In the genomic region with DNA sequence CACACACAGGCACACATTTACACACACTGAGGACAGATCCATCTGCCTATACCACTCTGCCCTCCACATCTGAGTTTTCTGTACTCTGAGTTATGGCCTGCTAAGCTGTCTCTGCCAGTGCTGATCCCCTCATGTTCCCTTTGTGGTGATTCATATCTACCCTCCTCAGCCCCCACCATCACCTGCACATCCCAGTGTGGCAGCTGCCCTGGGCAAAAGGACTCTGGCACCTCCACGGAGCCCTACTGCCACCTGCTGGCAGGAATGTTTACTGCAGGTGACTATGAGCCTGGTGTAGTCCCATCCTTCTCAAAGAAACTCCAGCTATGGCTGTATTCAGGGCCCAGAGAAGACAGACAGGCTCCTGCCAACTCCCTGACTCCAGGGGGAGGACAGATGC, we compare ENCODE assay signal across 8 mouse cellular contexts. TPM values are rescaled to one million over a fixed set of nuclear protein-coding genes. Genes with fewer than 3 reads are reported as not detected.
DNase-seq lines count a peak whose midpoint lies in the region; ATAC-seq and TF ChIP-seq lines count a peak whose summit lies in the region.

No protein-coding gene starts in this region.

- H3K27ac ChIP-seq in ES-Bruce4 (ENCODE audit: insufficient read depth, low read length) = no peak overlapping the region
- no peak overlapping the region for H3K27ac ChIP-seq in forebrain, embryonic 12.5 days
- no peak overlapping the region for H3K27ac ChIP-seq in olfactory bulb, adult 2 months (ENCODE audit: insufficient read depth, low read depth, low read length)

- peak; percentile 55 for DNase-seq in c-Kit-positive CD71-positive TER-119-positive erythroid progenitor cells, embryonic 14.5 days (ENCODE audit: low spot score)
- DNase-seq in heart, postnatal 10 days = peak; percentile 88 to 93
- peak; percentile 96 for DNase-seq in kidney, postnatal 4 days
- DNase-seq in lung, adult 2 months = peak; percentile 89
- DNase-seq in thymus, adult 18-20 months = peak; percentile 37 to 48

- no peaks in the 10 kb centered on the region for H3K4me1 ChIP-seq in ES-Bruce4 (ENCODE audit: control insufficient read depth, insufficient read depth, low read length)
- peaks cover 20% of the 10 kb centered on the region for H3K4me1 ChIP-seq in forebrain, embryonic 12.5 days
- H3K4me1 ChIP-seq in lung, adult 2 months (ENCODE audit: control insufficient read depth, insufficient read depth, low read length) = no peaks in the 10 kb centered on the region
- H3K4me1 ChIP-seq in olfactory bulb, adult 2 months (ENCODE audit: control insufficient read depth, insufficient read depth, low read length) = peaks cover 10% of the 10 kb centered on the region

- peak; percentile 81 for TF ChIP-seq CTCF in ES-Bruce4 (IDR thresholded peaks at IDR 0.05; ENCODE audit: low read depth, low read length)
- TF ChIP-seq CTCF in lung, adult 2 months (IDR thresholded peaks at IDR 0.05; ENCODE audit: insufficient read depth, low read length) = peak; percentile 81
- peak; percentile 74 for TF ChIP-seq CTCF in olfactory bulb, adult 2 months (IDR thresholded peaks at IDR 0.05; ENCODE audit: insufficient read depth, low read depth, low read length)

- intact Hi-C loops in heart, postnatal 10 days (cut with DNase I) = no loop called here

- ATAC-seq in forebrain, embryonic 12.5 days (ENCODE audit: low FRiP score) = peak; percentile 69; the same call in 1 of the 2 replicates

- no peak overlapping the region for H3K4me3 ChIP-seq in ES-Bruce4 (ENCODE audit: low read depth, low read length)
- no peak overlapping the region for H3K4me3 ChIP-seq in forebrain, embryonic 12.5 days (replicated peaks)
- no peak overlapping the region for H3K4me3 ChIP-seq in lung, adult 2 months (replicated peaks; ENCODE audit: extremely low read depth, low read depth, low read length)
- H3K4me3 ChIP-seq in olfactory bulb, adult 2 months (ENCODE audit: insufficient read depth, low read depth, low read length) = no peak overlapping the region

- no peak overlapping the region for H3K4me2 ChIP-seq in forebrain, embryonic 12.5 days

- no peaks in the 10 kb centered on the region for H3K9me3 ChIP-seq in ES-Bruce4 (replicated peaks; ENCODE audit: control insufficient read depth, insufficient read depth, low read length, poor library complexity, severe bottlenecking)
- H3K9me3 ChIP-seq in forebrain, embryonic 12.5 days = no peaks in the 10 kb centered on the region

- no peaks in the 10 kb centered on the region for H3K27me3 ChIP-seq in ES-Bruce4 (ENCODE audit: control insufficient read depth, insufficient read depth, low read length, poor library complexity, severe bottlenecking)
- no peaks in the 10 kb centered on the region; the same call in 1 of the 2 replicates for H3K27me3 ChIP-seq in forebrain, embryonic 12.5 days

- TF ChIP-seq POLR2A in ES-Bruce4 (IDR thresholded peaks at IDR 0.05; ENCODE audit: insufficient read depth, low read length) = no peak
- TF ChIP-seq POLR2A in lung, adult 2 months (IDR thresholded peaks at IDR 0.05; ENCODE audit: borderline replicate concordance, extremely low read depth, low read depth, low read length) = no peak
- TF ChIP-seq POLR2A in olfactory bulb, adult 2 months (IDR thresholded peaks at IDR 0.05; ENCODE audit: insufficient read depth, low read depth, low read length) = no peak

- TF ChIP-seq EP300 in ES-Bruce4 (IDR thresholded peaks at IDR 0.05; ENCODE audit: insufficient read depth, low read depth, low read length) = no peak

- 3% methylated on average over 1 of the region's 1 CpGs for WGBS in forebrain, embryonic 12.5 days
- 0% methylated on average over 1 of the region's 1 CpGs for WGBS in lung, adult 2 months
- WGBS in olfactory bulb, adult 2 months = 0% methylated on average over 1 of the region's 1 CpGs

- H3K36me3 ChIP-seq in ES-Bruce4 (ENCODE audit: control insufficient read depth, insufficient read depth, low read length, poor library complexity, severe bottlenecking) = no peaks in the 10 kb centered on the region
- H3K36me3 ChIP-seq in forebrain, embryonic 12.5 days (replicated peaks) = no peaks in the 10 kb centered on the region

- no peak overlapping the region for H3K9ac ChIP-seq in ES-Bruce4 (ENCODE audit: low read depth, poor library complexity, severe bottlenecking)
- H3K9ac ChIP-seq in forebrain, embryonic 12.5 days = no peak overlapping the region

RNA-seq across cellular contexts. Expression of a gene that starts 7.1 kb away (rescaled TPM):
- polyA plus RNA-seq in ES-Bruce4 (2011; ENCODE audit: insufficient read depth, insufficient read length, low read depth, missing spikeins) = 1.6 and 2.8 TPM in 2 replicates
- polyA plus RNA-seq in forebrain, embryonic 12.5 days (2016; fragmentation: Nextera tagmentation; extraction: Ambion mirVana) = 5.6 and 6.1 TPM in 2 replicates
- total RNA-seq in heart, postnatal 10 days (2021) = 1 to 10 TPM; 5.0 to 6.5 TPM
- polyA plus RNA-seq in lung, adult 2 months (2012; rRNA removed) = 4.7 and 6.5 TPM in 2 replicates
- polyA plus RNA-seq in olfactory bulb, adult 2 months (2012; ENCODE audit: insufficient read depth, insufficient read length, low replicate concordance, missing spikeins) = not detected in 2 replicates

RNA-seq across cellular contexts. Expression of a gene that starts 41.5 kb away (rescaled TPM):
- polyA plus RNA-seq in ES-Bruce4 (2011; ENCODE audit: insufficient read depth, insufficient read length, low read depth, missing spikeins) = 4.5 and 4.9 TPM in 2 replicates
- polyA plus RNA-seq in forebrain, embryonic 12.5 days (2016; fragmentation: Nextera tagmentation; extraction: Ambion mirVana) = 3.8 and 4.4 TPM in 2 replicates
- total RNA-seq in heart, postnatal 10 days (2021) = under 1 TPM; 0.62 to 0.96 TPM
- 3.3 and 3.8 TPM in 2 replicates for polyA plus RNA-seq in lung, adult 2 months (2012; rRNA removed)
- polyA plus RNA-seq in olfactory bulb, adult 2 months (2012; ENCODE audit: insufficient read depth, insufficient read length, low replicate concordance, missing spikeins) = not detected in 2 replicates

RNA-seq across cellular contexts. Expression of a gene that starts 58.5 kb away (rescaled TPM):
- not detected in 2 replicates for polyA plus RNA-seq in ES-Bruce4 (2011; ENCODE audit: insufficient read depth, insufficient read length, low read depth, missing spikeins)
- 0.51 and 0.53 TPM in 2 replicates for polyA plus RNA-seq in forebrain, embryonic 12.5 days (2016; fragmentation: Nextera tagmentation; extraction: Ambion mirVana)
- under 1 TPM; 0.05 to 0.31 TPM for total RNA-seq in heart, postnatal 10 days (2021)
- 0.05 TPM in 1 of 2 replicates, not detected in the other for polyA plus RNA-seq in lung, adult 2 months (2012; rRNA removed)
- polyA plus RNA-seq in olfactory bulb, adult 2 months (2012; ENCODE audit: insufficient read depth, insufficient read length, low replicate concordance, missing spikeins) = not detected in 2 replicates

Comparison
In these comparisons a context has a peak if more than half of its experiments do, and no peak if none do; other contexts are left out.
1. DNase-seq: peak in every context shown above with its lines; median percentile 96 in kidney, postnatal 4 days; 90 in heart, postnatal 10 days; 89 in lung, adult 2 months; 55 in c-Kit-positive CD71-positive TER-119-positive erythroid progenitor cells, embryonic 14.5 days; 42 in thymus, adult 18-20 months.
2. RNA of a gene that starts 58.5 kb away (polyA plus RNA-seq): not detected in olfactory bulb, adult 2 months; 0.51 to 0.53 TPM in forebrain, embryonic 12.5 days, not detected in ES-Bruce4 and 0.05 TPM in lung, adult 2 months; every median in the first group is over 10 times any median in the second.
3. Peak in every context shown above with its lines, with median percentiles within 50 percentile points of each other: CTCF ChIP-seq.